Mouse (Mus musculus): Measurements from ENCODE around the gene Efs. TPM values are rescaled to one million over a fixed set of nuclear protein-coding genes. Genes with fewer than 3 reads are reported as not detected.

Efs gene
- polyA plus RNA-seq (2014; fragmentation: Illumina TruSeq; extraction: RNeasy Lipid Tissue Mini Kit (QIAGEN cat#74804); ENCODE audit: low replicate concordance), result not detected

GRCm38 (mm10) chr14:54925349-54926342 is at the start of gene Efs:
Gene Efs (minus strand): TSS chr14:54926126.

DNA sequence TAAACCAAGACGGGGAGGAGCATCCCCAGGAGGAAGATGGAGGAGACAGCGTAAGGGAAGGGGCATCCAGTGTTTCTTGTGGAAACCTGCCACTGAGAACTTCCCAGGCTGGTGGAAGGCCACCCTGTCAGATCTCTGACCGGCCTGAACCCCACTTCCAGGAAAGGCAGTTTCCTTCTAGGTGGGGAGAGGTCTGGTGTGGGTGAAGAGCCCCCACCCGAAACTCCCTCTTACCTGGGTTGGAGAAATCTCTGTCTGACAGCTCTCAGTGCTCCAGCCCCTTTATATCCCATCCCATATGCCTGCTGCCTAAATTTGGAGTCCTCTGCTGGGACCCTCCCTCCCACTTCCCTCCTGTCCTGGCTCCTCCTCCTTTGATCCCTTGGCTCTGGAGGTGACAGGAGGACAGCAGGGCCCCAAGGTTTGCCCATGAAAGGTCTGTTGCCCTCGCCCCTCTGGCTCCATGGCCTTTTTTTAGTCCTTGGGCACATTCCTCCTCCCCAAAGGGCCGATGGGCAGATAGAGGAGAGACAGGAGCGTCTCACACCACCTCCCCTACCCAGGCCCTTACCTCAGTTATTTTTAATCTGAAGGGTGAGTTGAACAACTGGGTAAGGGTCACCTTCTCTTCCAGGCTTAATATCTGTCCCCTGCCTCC is 40.5 kb upstream of the Efs start, which contains the start of gene Myh6:
Gene Myh6, minus strand, starts transcription at position 608 of the 658 bp plus-strand sequence.

GRCm38 (mm10) chr14:54935904-54936830 is 10.2 kb upstream of the Efs start, which contains the start of gene Cmtm5:
Gene Cmtm5 (plus strand): TSS chr14:54936261.

GRCm38 (mm10) chr14:54932645-54933150 is 6.8 kb upstream of the Efs start, which contains the start of gene Il25:
Gene Il25 (plus strand): TSS chr14:54932695.

DNA sequence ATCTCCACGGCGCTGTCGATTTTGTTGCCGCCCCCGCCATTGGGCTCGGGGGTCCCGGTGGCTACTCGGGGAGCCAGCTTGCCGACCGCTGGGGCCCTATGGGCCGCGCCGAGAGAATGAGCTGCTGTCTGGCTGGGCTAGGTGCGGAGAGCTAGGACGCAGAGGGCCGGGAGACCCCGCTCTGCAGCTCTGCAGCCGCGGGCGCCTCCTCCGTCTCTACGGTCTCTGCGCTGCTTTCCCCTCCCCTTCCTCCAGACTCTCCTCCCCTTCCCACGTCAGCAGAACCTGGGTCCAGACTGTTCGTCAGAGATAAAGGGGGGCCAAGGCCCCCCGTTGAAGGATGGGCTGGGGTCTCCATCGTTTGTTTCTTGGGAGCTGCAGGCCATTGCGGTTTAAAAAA is 13.0 kb downstream of the Efs start, which contains the start of gene Slc22a17:
Gene Slc22a17, minus strand, starts transcription at position 247 of the 400 bp plus-strand sequence.

GRCm38 (mm10) chr14:54892200-54892599 is 33.7 kb downstream of the Efs start, which contains the start of gene Pabpn1:
Gene Pabpn1 (plus strand): TSS chr14:54892500.

DNA sequence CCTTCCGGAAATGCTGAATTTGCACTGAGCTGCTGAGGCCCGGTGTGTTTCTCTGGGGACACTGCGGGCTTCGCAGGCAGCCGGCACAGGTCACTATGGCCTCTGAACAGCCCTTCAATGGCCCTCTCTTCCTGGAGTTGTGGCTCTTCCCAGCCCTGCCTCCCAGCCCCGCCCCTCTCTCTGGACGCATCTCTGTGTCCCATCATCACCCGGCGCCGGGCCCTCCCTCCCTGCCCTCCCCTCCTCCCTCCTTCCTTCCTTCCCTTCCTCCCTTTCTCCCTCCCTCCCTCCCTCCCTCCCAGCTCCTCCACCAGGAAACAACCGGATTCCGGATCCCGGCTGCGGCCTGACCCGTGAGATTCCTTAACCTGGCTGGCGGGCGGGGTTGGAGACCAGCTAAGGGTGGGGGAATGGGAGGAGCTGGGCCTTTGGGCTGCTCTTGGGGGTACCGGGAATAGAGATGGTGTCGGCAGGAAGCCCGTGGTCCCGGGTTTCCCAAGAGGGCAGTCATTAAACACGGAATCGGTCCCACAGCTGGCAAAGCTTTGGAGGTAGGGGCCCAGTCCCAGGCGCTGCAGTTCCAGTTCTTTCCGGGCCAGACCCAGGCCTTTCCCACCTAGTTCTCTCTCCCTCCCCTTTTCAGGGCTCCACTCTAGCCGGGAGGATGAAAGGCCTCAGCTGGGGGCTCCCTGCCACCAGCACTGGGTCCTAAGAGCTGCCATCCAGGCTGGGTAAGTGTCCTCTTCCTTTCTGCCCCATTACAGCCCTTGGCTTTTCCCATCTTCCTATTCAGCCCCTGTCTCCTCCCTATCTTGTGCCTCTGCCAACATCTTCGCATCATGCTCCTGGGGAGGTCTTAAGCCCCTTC is 42.5 kb downstream of the Efs start, which contains the start of the genes Bcl2l2 and Gm20521:
Gene Bcl2l2, plus strand, starts transcription at position 224 of the 868 bp plus-strand sequence.
Gene Gm20521, plus strand, starts transcription at position 288 of the 868 bp plus-strand sequence.

DNA sequence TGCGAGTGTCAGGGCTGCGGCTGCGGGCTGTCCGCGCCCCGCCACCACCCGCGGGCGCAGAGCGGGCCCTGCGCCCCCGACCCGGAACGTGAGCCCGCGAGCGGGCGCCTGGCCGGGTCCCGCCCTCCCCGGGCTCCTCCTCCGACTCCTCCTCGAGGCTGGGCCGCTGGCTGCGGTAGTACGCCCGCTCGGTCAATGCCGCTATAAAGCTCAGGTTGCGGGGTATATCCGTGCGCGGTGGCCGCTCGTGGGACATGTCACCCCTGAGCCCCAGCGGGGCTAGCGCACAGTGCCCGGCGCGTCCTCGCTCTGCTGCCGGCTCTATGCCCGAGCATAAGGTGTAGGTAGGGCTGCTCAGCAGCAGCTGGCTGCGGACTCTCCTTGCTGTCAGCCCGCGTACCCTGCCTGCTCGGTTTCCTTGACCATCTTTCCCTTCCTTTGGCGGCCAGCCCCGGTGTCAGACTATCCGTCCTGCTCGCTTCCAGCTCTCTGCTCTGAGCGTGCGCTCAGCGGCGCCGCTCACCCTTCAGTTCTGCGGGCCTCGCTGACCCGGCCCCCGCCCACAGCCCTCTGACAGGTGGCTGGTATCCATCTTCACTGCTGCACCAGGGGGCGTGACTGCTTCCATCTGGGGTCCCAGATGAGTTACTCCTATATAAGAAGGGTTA is 48.7 kb downstream of the Efs start, which contains the start of gene Ppp1r3e:
Gene Ppp1r3e, minus strand, starts transcription at position 503 of the 668 bp plus-strand sequence.

DNA sequence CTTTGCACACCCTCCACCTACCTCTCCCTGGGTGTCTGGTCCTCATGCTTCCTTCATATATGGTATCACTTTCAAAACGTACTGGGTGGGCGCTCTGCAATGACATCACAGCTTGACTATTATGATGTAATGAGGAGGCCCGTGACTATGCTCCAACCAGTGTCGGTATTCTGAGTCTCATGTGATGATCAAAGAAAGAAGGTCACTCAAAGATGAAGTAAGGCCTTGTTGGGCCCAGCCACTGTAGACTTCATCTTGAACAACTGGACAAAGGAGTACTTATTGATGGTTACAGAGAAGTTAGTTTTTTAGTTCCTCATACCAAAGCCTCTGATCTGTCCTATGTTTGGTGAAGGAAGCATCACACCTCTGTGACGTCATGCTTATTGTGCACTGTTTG is 55.1 kb downstream of the Efs start, which contains the start of gene Homez:
Gene Homez, minus strand, starts transcription at position 101 of the 400 bp plus-strand sequence.

Other genes with a start within 250 kb of the Efs start
- gene 1700123O20Rik, start 239.9 kb downstream of the Efs start, polyA plus RNA-seq (2014; fragmentation: Illumina TruSeq; extraction: RNeasy Lipid Tissue Mini Kit (QIAGEN cat#74804); ENCODE audit: low replicate concordance), result 21.3 TPM
- gene Acin1, start 239.2 kb downstream of the Efs start, polyA plus RNA-seq (2014; fragmentation: Illumina TruSeq; extraction: RNeasy Lipid Tissue Mini Kit (QIAGEN cat#74804); ENCODE audit: low replicate concordance), result 101 TPM
- not detected for gene Gm29776, start 227.3 kb downstream of the Efs start, polyA plus RNA-seq (2014; fragmentation: Illumina TruSeq; extraction: RNeasy Lipid Tissue Mini Kit (QIAGEN cat#74804); ENCODE audit: low replicate concordance)
- gene Cebpe, start 214.0 kb downstream of the Efs start, polyA plus RNA-seq (2014; fragmentation: Illumina TruSeq; extraction: RNeasy Lipid Tissue Mini Kit (QIAGEN cat#74804); ENCODE audit: low replicate concordance), result not detected
- 32.0 TPM for gene Slc7a8, start 144.2 kb downstream of the Efs start, polyA plus RNA-seq (2014; fragmentation: Illumina TruSeq; extraction: RNeasy Lipid Tissue Mini Kit (QIAGEN cat#74804); ENCODE audit: low replicate concordance)
- gene Rnf212b, start 112.0 kb downstream of the Efs start, polyA plus RNA-seq (2014; fragmentation: Illumina TruSeq; extraction: RNeasy Lipid Tissue Mini Kit (QIAGEN cat#74804); ENCODE audit: low replicate concordance), result not detected
- 3.3 TPM for gene Homez, start 55.2 kb downstream of the Efs start, polyA plus RNA-seq (2014; fragmentation: Illumina TruSeq; extraction: RNeasy Lipid Tissue Mini Kit (QIAGEN cat#74804); ENCODE audit: low replicate concordance)
- 3.3 TPM for gene Ppp1r3e, start 48.6 kb downstream of the Efs start, polyA plus RNA-seq (2014; fragmentation: Illumina TruSeq; extraction: RNeasy Lipid Tissue Mini Kit (QIAGEN cat#74804); ENCODE audit: low replicate concordance)
- 12.5 TPM for gene Bcl2l2, start 42.7 kb downstream of the Efs start, polyA plus RNA-seq (2014; fragmentation: Illumina TruSeq; extraction: RNeasy Lipid Tissue Mini Kit (QIAGEN cat#74804); ENCODE audit: low replicate concordance)
- not detected for gene Gm20521, start 42.7 kb downstream of the Efs start, polyA plus RNA-seq (2014; fragmentation: Illumina TruSeq; extraction: RNeasy Lipid Tissue Mini Kit (QIAGEN cat#74804); ENCODE audit: low replicate concordance)
- gene Pabpn1, start 33.6 kb downstream of the Efs start, polyA plus RNA-seq (2014; fragmentation: Illumina TruSeq; extraction: RNeasy Lipid Tissue Mini Kit (QIAGEN cat#74804); ENCODE audit: low replicate concordance), result 46.7 TPM
- gene Slc22a17, start 13.0 kb downstream of the Efs start, polyA plus RNA-seq (2014; fragmentation: Illumina TruSeq; extraction: RNeasy Lipid Tissue Mini Kit (QIAGEN cat#74804); ENCODE audit: low replicate concordance), result 0.22 TPM
- not detected for gene Il25, start 6.6 kb upstream of the Efs start, polyA plus RNA-seq (2014; fragmentation: Illumina TruSeq; extraction: RNeasy Lipid Tissue Mini Kit (QIAGEN cat#74804); ENCODE audit: low replicate concordance)
- not detected for gene Cmtm5, start 10.1 kb upstream of the Efs start, polyA plus RNA-seq (2014; fragmentation: Illumina TruSeq; extraction: RNeasy Lipid Tissue Mini Kit (QIAGEN cat#74804); ENCODE audit: low replicate concordance)
- not detected for gene Myh6, start 40.8 kb upstream of the Efs start, polyA plus RNA-seq (2014; fragmentation: Illumina TruSeq; extraction: RNeasy Lipid Tissue Mini Kit (QIAGEN cat#74804); ENCODE audit: low replicate concordance)
- not detected for gene Gm17428, start 50.8 kb upstream of the Efs start, polyA plus RNA-seq (2014; fragmentation: Illumina TruSeq; extraction: RNeasy Lipid Tissue Mini Kit (QIAGEN cat#74804); ENCODE audit: low replicate concordance)
- not detected for gene Myh7, start 68.5 kb upstream of the Efs start, polyA plus RNA-seq (2014; fragmentation: Illumina TruSeq; extraction: RNeasy Lipid Tissue Mini Kit (QIAGEN cat#74804); ENCODE audit: low replicate concordance)
- 1.9 TPM for gene Ngdn, start 89.3 kb upstream of the Efs start, polyA plus RNA-seq (2014; fragmentation: Illumina TruSeq; extraction: RNeasy Lipid Tissue Mini Kit (QIAGEN cat#74804); ENCODE audit: low replicate concordance)
- 0.41 TPM for gene Zfhx2, start 166.2 kb upstream of the Efs start, polyA plus RNA-seq (2014; fragmentation: Illumina TruSeq; extraction: RNeasy Lipid Tissue Mini Kit (QIAGEN cat#74804); ENCODE audit: low replicate concordance)
- 3.2 TPM for gene Thtpa, start 168.7 kb upstream of the Efs start, polyA plus RNA-seq (2014; fragmentation: Illumina TruSeq; extraction: RNeasy Lipid Tissue Mini Kit (QIAGEN cat#74804); ENCODE audit: low replicate concordance)
- gene Ap1g2, start 180.5 kb upstream of the Efs start, polyA plus RNA-seq (2014; fragmentation: Illumina TruSeq; extraction: RNeasy Lipid Tissue Mini Kit (QIAGEN cat#74804); ENCODE audit: low replicate concordance), result 15.8 TPM
- 0.37 TPM for gene Jph4, start 190.8 kb upstream of the Efs start, polyA plus RNA-seq (2014; fragmentation: Illumina TruSeq; extraction: RNeasy Lipid Tissue Mini Kit (QIAGEN cat#74804); ENCODE audit: low replicate concordance)

Measured in small intestine, adult 10 weeks (tissue).